Mouse (Mus musculus) spleen, postnatal 36 days (tissue): Measurements from ENCODE around the gene Myod1.

Source experiments
- DNase-seq, 2 experiments: peaks; one replicate each; pipeline ENCODE4 v3.0.0; 2022; ENCODE audit warnings: low spot score in 2 of 2, mixed read lengths in 1 of 2

Myod1 gene

GRCm38 (mm10) chr7:46376172-46377007, at the start of gene Myod1:
Gene Myod1 (plus strand): TSS chr7:46376474.
- no peak for DNase-seq

GRCm38 (mm10) chr7:46327896-46328295, 48.4 kb upstream of the Myod1 start:
- DNase-seq, result no peak

- DNase-seq, result no peak
These were observed 38.9 kb upstream of the Myod1 start for GRCm38 (mm10) chr7:46337397-46337796.

- DNase-seq, result no peak
These were observed 36.5 kb upstream of the Myod1 start for GRCm38 (mm10) chr7:46339818-46340217.

- DNase-seq, result no peak
These were observed 36.0 kb upstream of the Myod1 start for GRCm38 (mm10) chr7:46340295-46340694.

- no peak for DNase-seq
These were observed 34.8 kb upstream of the Myod1 start for GRCm38 (mm10) chr7:46341471-46341870.

GRCm38 (mm10) chr7:46347692-46348091, 28.6 kb upstream of the Myod1 start:
- no peak for DNase-seq

- no peak for DNase-seq
These were observed 27.5 kb upstream of the Myod1 start for GRCm38 (mm10) chr7:46348813-46349212.

GRCm38 (mm10) chr7:46350119-46350702, 26.1 kb upstream of the Myod1 start:
- no peak for DNase-seq

- no peak for DNase-seq
These were observed 23.5 kb upstream of the Myod1 start for GRCm38 (mm10) chr7:46352748-46353147.

- DNase-seq, result no peak
These were observed 23.1 kb upstream of the Myod1 start for GRCm38 (mm10) chr7:46353216-46353615.

- no peak for DNase-seq
These were observed 22.4 kb upstream of the Myod1 start for GRCm38 (mm10) chr7:46353875-46354274.

- no peak for DNase-seq
These were observed 14.5 kb upstream of the Myod1 start for GRCm38 (mm10) chr7:46361776-46362175.

GRCm38 (mm10) chr7:46364154-46364553, 12.1 kb upstream of the Myod1 start:
- DNase-seq, result no peak

GRCm38 (mm10) chr7:46365810-46366209, 10.5 kb upstream of the Myod1 start:
- DNase-seq, result no peak

- DNase-seq, result no peak
These were observed 5.2 kb upstream of the Myod1 start for GRCm38 (mm10) chr7:46371104-46371503.

GRCm38 (mm10) chr7:46377008-46377346, 703 bp downstream of the Myod1 start:
- no peak for DNase-seq

GRCm38 (mm10) chr7:46378123-46378522, 1.8 kb downstream of the Myod1 start:
- DNase-seq, result peak in 1 of 2 experiments; percentile 32

GRCm38 (mm10) chr7:46378983-46379382, 2.7 kb downstream of the Myod1 start:
- peak; percentile 38 to 49 for DNase-seq

- no peak for DNase-seq
These were observed 4.4 kb downstream of the Myod1 start for GRCm38 (mm10) chr7:46380625-46381024.

GRCm38 (mm10) chr7:46387430-46387829, 11.2 kb downstream of the Myod1 start:
- DNase-seq, result no peak

- peak; percentile 70 to 71 for DNase-seq
These were observed 13.3 kb downstream of the Myod1 start for GRCm38 (mm10) chr7:46389456-46390085.

- DNase-seq, result no peak
These were observed 14.0 kb downstream of the Myod1 start for GRCm38 (mm10) chr7:46390226-46390625.
